Mouse (Mus musculus) embryonic fibroblast, embryonic 13.5 days (primary cell): ENCODE results near the gene B4galt2.

Source experiments
- CTCF ChIP-seq: IDR thresholded peaks from 2 replicates; pipeline ENCODE4 v1.5.1; 2011; ENCODE audit warnings: mild to moderate bottlenecking, control low read depth, low read length, moderate library complexity, borderline replicate concordance; ENCODE audit not compliant: insufficient read depth
- POLR2A ChIP-seq: IDR thresholded peaks from 2 replicates; pipeline ENCODE4 v1.6.1; 2011; ENCODE audit warnings: low read depth, mild to moderate bottlenecking, control low read depth, low read length, moderate library complexity

- TF ChIP-seq POLR2A (no peak), CTCF (no peak)
Measured at GRCm38 (mm10) chr4:117847011-117847410, 36.3 kb downstream of the B4galt2 start.
